Mouse (Mus musculus) brain, embryonic 18.5 days (tissue): Measurements from ENCODE around the gene Specc1l.

ENCODE experiments used
- DNase-seq: peaks from one replicate; pipeline ENCODE4 v3.0.0-alpha.2; 2012; ENCODE audit warnings: low read depth, low spot score

Gene Specc1l

GRCm38 (mm10) chr10:75211807-75212645, at the start of gene Specc1l:
Specc1l (plus strand) TSS chr10:75212073.
- DNase-seq, result peak; percentile 95

GRCm38 (mm10) chr10:75165825-75166481, 45.9 kb upstream of the Specc1l start:
- DNase-seq, result no peak

- DNase-seq, result no peak
Measured at GRCm38 (mm10) chr10:75166601-75167000, 45.3 kb upstream of the Specc1l start.

- no peak for DNase-seq
Measured at GRCm38 (mm10) chr10:75170207-75170850, 41.5 kb upstream of the Specc1l start.

- DNase-seq, result no peak
Measured at GRCm38 (mm10) chr10:75173056-75173455, 38.8 kb upstream of the Specc1l start.

- no peak for DNase-seq
Measured at GRCm38 (mm10) chr10:75173712-75174111, 38.2 kb upstream of the Specc1l start.

- DNase-seq, result no peak
Measured at GRCm38 (mm10) chr10:75176494-75176893, 35.4 kb upstream of the Specc1l start.

GRCm38 (mm10) chr10:75178911-75179310, 33.0 kb upstream of the Specc1l start:
- DNase-seq, result no peak

GRCm38 (mm10) chr10:75182151-75182774, 29.6 kb upstream of the Specc1l start:
- DNase-seq, result peak; percentile 39

GRCm38 (mm10) chr10:75184826-75185225, 27.0 kb upstream of the Specc1l start:
- no peak for DNase-seq

GRCm38 (mm10) chr10:75186551-75186950, 25.3 kb upstream of the Specc1l start:
- no peak for DNase-seq

- no peak for DNase-seq
Measured at GRCm38 (mm10) chr10:75187366-75188056, 24.4 kb upstream of the Specc1l start.

GRCm38 (mm10) chr10:75191647-75192046, 20.2 kb upstream of the Specc1l start:
- no peak for DNase-seq

- DNase-seq, result no peak
Measured at GRCm38 (mm10) chr10:75197817-75198216, 14.1 kb upstream of the Specc1l start.

GRCm38 (mm10) chr10:75200733-75201132, 11.1 kb upstream of the Specc1l start:
- DNase-seq, result no peak

GRCm38 (mm10) chr10:75206192-75206591, 5.7 kb upstream of the Specc1l start:
- DNase-seq, result no peak

GRCm38 (mm10) chr10:75210841-75211240, 1.0 kb upstream of the Specc1l start:
- no peak for DNase-seq

- no peak for DNase-seq
Measured at GRCm38 (mm10) chr10:75212981-75213380, 1.1 kb downstream of the Specc1l start.

- no peak for DNase-seq
Measured at GRCm38 (mm10) chr10:75220722-75221121, 8.8 kb downstream of the Specc1l start.

- DNase-seq, result no peak
Measured at GRCm38 (mm10) chr10:75221936-75222610, 10.2 kb downstream of the Specc1l start.

- no peak for DNase-seq
Measured at GRCm38 (mm10) chr10:75222611-75222998, 10.7 kb downstream of the Specc1l start.
